In genomic region chr14:24262382-24262781, GRCm38 (mm10) we compare ENCODE assay signal across 16 mouse cellular contexts. TPM values are rescaled to one million over a fixed set of nuclear protein-coding genes. Genes with fewer than 3 reads are reported as not detected.
DNase-seq lines count a peak whose midpoint lies in the region; ATAC-seq and TF ChIP-seq lines count a peak whose summit lies in the region.
"Had no signal": no experiment of that assay in that cellular context is flagged by ENCODE, and none has a peak within 500 bp of the region (broad histone marks: within the 10 kb centered on the region; RNA-seq: fewer than 3 reads in every experiment).

No protein-coding gene starts in this region.

- no peak overlapping the region for H3K4me2 ChIP-seq in forebrain, embryonic 15.5 days (replicated peaks)
- peak overlapping the region; percentile 38 for H3K4me2 ChIP-seq in limb, embryonic 12.5 days
- H3K4me2 ChIP-seq in midbrain, postnatal 0 days (ENCODE audit: low read depth, low read length, poor library complexity, severe bottlenecking): no peak overlapping the region

- 0 out of 2 replicates have a peak overlapping the region, but pooled peaks have one; percentile 0 for H3K27ac ChIP-seq in heart, embryonic 10.5 days
- H3K27ac ChIP-seq in forebrain, embryonic 15.5 days (replicated peaks): peak overlapping the region; percentile 75
- H3K27ac ChIP-seq in limb, embryonic 12.5 days: peak overlapping the region; percentile 96
- peak overlapping the region; percentile 81 for H3K27ac ChIP-seq in midbrain, postnatal 0 days (ENCODE audit: low read depth, low read length)

- 72% methylated on average over 6 of the region's 6 CpGs for WGBS in heart, embryonic 10.5 days
- 81% methylated on average over 6 of the region's 6 CpGs for WGBS in forebrain, embryonic 15.5 days
- 48% methylated on average over 6 of the region's 6 CpGs for WGBS in limb, embryonic 12.5 days
- 76% methylated on average over 6 of the region's 6 CpGs for WGBS in midbrain, postnatal 0 days

- intact Hi-C loops in left cerebral cortex, postnatal 25 days (cut with DNase I): no loop called here

- no peaks in the 10 kb centered on the region for H3K4me1 ChIP-seq in heart, embryonic 10.5 days
- H3K4me1 ChIP-seq in forebrain, embryonic 15.5 days: peaks cover 23% of the 10 kb centered on the region
- H3K4me1 ChIP-seq in limb, embryonic 12.5 days (replicated peaks): peaks cover 49% of the 10 kb centered on the region
- H3K4me1 ChIP-seq in midbrain, postnatal 0 days (ENCODE audit: insufficient read depth, low read length): peaks cover 22% of the 10 kb centered on the region

- H3K9me3 ChIP-seq in heart, embryonic 10.5 days: no peaks in the 10 kb centered on the region
- no peaks in the 10 kb centered on the region for H3K9me3 ChIP-seq in forebrain, embryonic 15.5 days
- H3K9me3 ChIP-seq in limb, embryonic 12.5 days: no peaks in the 10 kb centered on the region
- no peaks in the 10 kb centered on the region for H3K9me3 ChIP-seq in midbrain, postnatal 0 days (ENCODE audit: low read length)

- no peak; the same call in 1 of the 2 replicates for ATAC-seq in forebrain, embryonic 15.5 days (replicated peaks)
- peak; percentile 16; the same call in 1 of the 2 replicates for ATAC-seq in limb, embryonic 12.5 days (ENCODE audit: insufficient number of reproducible peaks, insufficient read depth, low FRiP score, low TSS enrichment, low read depth)
- peak; percentile 19; the same call in 1 of the 2 replicates for ATAC-seq in midbrain, postnatal 0 days (ENCODE audit: low FRiP score)

- H3K4me3 ChIP-seq in heart, embryonic 10.5 days: no peak overlapping the region
- H3K4me3 ChIP-seq in forebrain, embryonic 15.5 days: no peak overlapping the region
- no peak overlapping the region for H3K4me3 ChIP-seq in limb, embryonic 12.5 days (replicated peaks)
- no peak overlapping the region for H3K4me3 ChIP-seq in midbrain, postnatal 0 days (ENCODE audit: low read depth, low read length)

- no peak overlapping the region for H3K9ac ChIP-seq in forebrain, embryonic 15.5 days (replicated peaks)
- no peak overlapping the region for H3K9ac ChIP-seq in limb, embryonic 12.5 days (replicated peaks)
- H3K9ac ChIP-seq in midbrain, postnatal 0 days (replicated peaks; ENCODE audit: low read length, poor library complexity, severe bottlenecking): no peak overlapping the region

- no peaks in the 10 kb centered on the region for H3K36me3 ChIP-seq in heart, embryonic 10.5 days
- H3K36me3 ChIP-seq in forebrain, embryonic 15.5 days: no peaks in the 10 kb centered on the region
- no peaks in the 10 kb centered on the region for H3K36me3 ChIP-seq in limb, embryonic 12.5 days
- H3K36me3 ChIP-seq in midbrain, postnatal 0 days (ENCODE audit: insufficient read depth, low read length): no peaks in the 10 kb centered on the region

- no peak for DNase-seq in heart, embryonic 10.5 days (ENCODE audit: low spot score)
- no peak for DNase-seq in heart, adult 18-20 months
- DNase-seq in midbrain, postnatal 0 days (ENCODE audit: low spot score): no peak
- DNase-seq in left cerebral cortex, postnatal 25 days (ENCODE audit: low spot score in 2 of 2): no peak
- no peak for DNase-seq in gastrocnemius, postnatal 4 days (ENCODE audit: low spot score in 2 of 2)
- DNase-seq in layer of hippocampus, adult 18-20 months (ENCODE audit: low spot score in 2 of 2): no peak
- DNase-seq: adrenal gland, postnatal 10 days; heart, postnatal 14 days; kidney, adult 11 months; kidney, postnatal 36 days; lung, adult 2 months had no signal

- no peak for TF ChIP-seq CTCF in midbrain, postnatal 0 days (IDR thresholded peaks at IDR 0.05)

- H3K27me3 ChIP-seq in heart, embryonic 10.5 days (ENCODE audit: insufficient read depth, poor library complexity, severe bottlenecking): peaks cover 11% of the 10 kb centered on the region; the same call in 1 of the 2 replicates
- no peaks in the 10 kb centered on the region for H3K27me3 ChIP-seq in forebrain, embryonic 15.5 days
- no peaks in the 10 kb centered on the region for H3K27me3 ChIP-seq in limb, embryonic 12.5 days
- no peaks in the 10 kb centered on the region for H3K27me3 ChIP-seq in midbrain, postnatal 0 days (ENCODE audit: insufficient read depth, low read length)

RNA-seq across cellular contexts. Expression of gene Dlg5, which starts 16.7 kb away (rescaled TPM):
- polyA plus RNA-seq in heart, embryonic 10.5 days (2016; fragmentation: Nextera tagmentation; extraction: Ambion mirVana): 11.3 and 15.1 TPM in 2 replicates
- 1 to 10 TPM; 6.8 to 8.0 TPM for total RNA-seq in heart, adult 18-20 months (2021)
- polyA plus RNA-seq in forebrain, embryonic 15.5 days (2015; fragmentation: Nextera tagmentation; extraction: Ambion mirVana): 17.3 and 18.8 TPM in 2 replicates
- 31.2 and 34.8 TPM in 2 replicates for polyA plus RNA-seq in limb, embryonic 12.5 days (2016; fragmentation: Nextera tagmentation; extraction: Ambion mirVana)
- 84.3 and 87.4 TPM in 2 replicates for total RNA-seq in midbrain, postnatal 0 days (2014; rRNA removed)
- polyA plus RNA-seq in midbrain, postnatal 0 days (2015; fragmentation: Nextera tagmentation; extraction: Ambion mirVana): 15.3 and 17.9 TPM in 2 replicates
- total RNA-seq in left cerebral cortex, postnatal 25 days (2021): 10 to 100 TPM; 36.7 to 37.3 TPM
- total RNA-seq in gastrocnemius, postnatal 4 days (2021): 10 to 100 TPM; 27.4 to 28.8 TPM
- total RNA-seq in layer of hippocampus, adult 18-20 months (2021): 10 to 100 TPM; 58.1 to 63.6 TPM
- total RNA-seq: granulocyte monocyte progenitor cell, adult 5-6 weeks had no signal

RNA-seq across cellular contexts. Expression of gene E330034G19Rik, which starts 30.6 kb away (rescaled TPM):
- polyA plus RNA-seq in heart, embryonic 10.5 days (2016; fragmentation: Nextera tagmentation; extraction: Ambion mirVana): not detected in 2 replicates
- not detected for total RNA-seq in heart, adult 18-20 months (2021)
- not detected in 2 replicates for polyA plus RNA-seq in forebrain, embryonic 15.5 days (2015; fragmentation: Nextera tagmentation; extraction: Ambion mirVana)
- polyA plus RNA-seq in limb, embryonic 12.5 days (2016; fragmentation: Nextera tagmentation; extraction: Ambion mirVana): not detected in 2 replicates
- total RNA-seq in midbrain, postnatal 0 days (2014; rRNA removed): not detected in 2 replicates
- polyA plus RNA-seq in midbrain, postnatal 0 days (2015; fragmentation: Nextera tagmentation; extraction: Ambion mirVana): 0.11 TPM in 1 of 2 replicates, not detected in the other
- total RNA-seq in left cerebral cortex, postnatal 25 days (2021): not detected
- not detected for total RNA-seq in gastrocnemius, postnatal 4 days (2021)
- total RNA-seq in layer of hippocampus, adult 18-20 months (2021): not detected
- total RNA-seq: adrenal gland, postnatal 10 days; granulocyte monocyte progenitor cell, adult 5-6 weeks; heart, postnatal 14 days; megakaryocyte-erythroid progenitor cell, adult 5-6 weeks had no signal
- polyA plus RNA-seq: lung, adult 2 months; thymus, postnatal 0 days had no signal

Comparison
In these comparisons a context has a peak if more than half of its experiments do, and no peak if none do; other contexts are left out.
1. H3K27ac ChIP-seq: peak in every context shown above with its lines; median percentile 96 in limb, embryonic 12.5 days; 81 in midbrain, postnatal 0 days; 75 in forebrain, embryonic 15.5 days; 0 in heart, embryonic 10.5 days.